Mouse (Mus musculus) layer of hippocampus, adult 18-20 months (tissue): ENCODE measurements around the gene Asna1. TPM values are rescaled to one million over a fixed set of nuclear protein-coding genes. Genes with fewer than 3 reads are reported as not detected.

Experiments
- DNase-seq, 2 experiments: peaks; one replicate each; pipeline ENCODE4 v3.0.0; 2022; ENCODE audit warnings: low spot score in 2 of 2
- long read RNA-seq: library from polyadenylated mRNA; stranded (forward); transcript quantifications from one replicate; pipeline ENCODE4 v2.0.0, GENCODE M21; 2021
- total RNA-seq, 2 experiments: library from RNA; stranded (reverse); gene quantifications; 2 replicates each; pipeline ENCODE4 v1.2.3; 2021

Gene Asna1
- total RNA-seq = 100 to 1,000 TPM; 122 to 125 TPM
- long read RNA-seq, transcript Asna1-201 (7 exons, 1,256 nt) = major isoform, 56 of 71 reads
- long read RNA-seq, partial matches to known transcripts = 3 of 71 reads
- long read RNA-seq, other reads (novel, unspliced or antisense) = 12 of 71 reads

GRCm38 (mm10) chr8:85025098-85025932 is at the start of gene Asna1:
Gene Asna1, minus strand, starts transcription at chr8:85025281.
- peak; percentile 80 to 93 for DNase-seq

DNA sequence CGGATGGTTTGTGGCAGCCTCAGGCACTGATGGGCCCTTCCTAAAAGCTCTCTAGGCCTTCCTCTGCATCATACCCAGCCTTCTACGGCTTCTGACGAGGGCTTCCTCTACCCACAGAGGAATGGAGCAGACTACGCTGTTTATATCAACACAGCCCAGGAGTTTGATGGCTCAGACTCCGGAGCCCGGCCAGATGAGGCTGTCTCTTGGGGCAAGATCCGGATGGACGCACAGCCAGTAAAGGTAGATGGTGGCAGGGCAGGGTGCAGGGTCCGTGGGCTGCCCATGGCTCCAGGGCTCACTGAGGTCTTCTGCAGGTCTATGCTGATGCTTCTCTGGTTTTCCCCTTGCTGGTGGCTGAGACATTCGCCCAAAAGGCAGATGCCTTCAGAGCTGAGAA is 49.5 kb upstream of the Asna1 start:
- DNase-seq = no peak

DNA sequence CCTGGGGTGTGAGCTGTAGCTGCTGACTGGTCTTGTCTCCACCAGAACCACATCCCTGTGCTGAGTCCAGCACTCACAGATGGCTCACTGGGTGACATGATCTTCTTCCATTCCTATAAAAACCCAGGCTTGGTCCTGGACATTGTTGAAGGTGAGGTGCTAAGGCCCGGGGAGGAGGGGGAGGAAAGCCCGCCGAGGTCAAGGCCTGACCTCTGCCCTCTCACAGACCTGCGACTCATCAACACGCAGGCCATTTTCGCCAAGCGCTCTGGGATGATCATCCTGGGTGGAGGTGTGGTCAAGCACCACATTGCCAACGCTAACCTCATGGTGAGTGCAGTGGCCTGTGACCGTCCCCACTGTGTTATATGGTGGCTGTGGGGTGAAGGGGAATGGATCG is 49.1 kb upstream of the Asna1 start:
- DNase-seq = no peak

DNA sequence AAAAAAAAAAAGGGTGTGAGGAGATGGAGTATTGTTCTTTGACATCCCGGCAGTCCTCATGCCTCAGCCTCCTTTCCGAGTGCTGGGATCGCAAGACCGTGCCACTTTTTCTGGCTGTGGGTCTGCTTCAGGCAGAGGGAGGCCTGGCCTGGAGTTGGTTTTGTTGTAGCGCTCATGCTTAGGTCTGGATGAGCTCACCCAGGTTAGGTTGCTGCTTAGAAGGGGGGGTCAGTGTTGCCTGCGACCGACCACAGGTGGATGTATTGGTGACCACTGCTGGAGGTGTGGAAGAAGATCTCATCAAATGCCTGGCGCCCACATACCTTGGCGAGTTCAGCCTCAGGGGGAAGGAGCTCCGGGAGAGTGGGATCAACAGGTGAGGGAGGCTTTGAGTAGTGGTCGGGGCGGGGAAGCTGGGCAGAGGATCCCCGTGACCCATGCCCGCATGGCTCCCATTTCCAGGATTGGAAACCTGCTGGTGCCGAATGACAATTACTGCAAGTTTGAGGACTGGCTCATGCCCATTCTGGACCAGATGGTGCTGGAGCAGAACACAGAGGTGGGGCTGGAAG is 48.0 kb upstream of the Asna1 start:
- no peak for DNase-seq

- DNase-seq = no peak
Measured at GRCm38 (mm10) chr8:85072364-85072929, 47.4 kb upstream of the Asna1 start.

- peak; percentile 86 to 96 for DNase-seq
Measured at GRCm38 (mm10) chr8:85071514-85072281, 46.6 kb upstream of the Asna1 start, which contains the start of gene Dhps. Gene Dhps, plus strand, starts transcription at chr8:85071757.

GRCm38 (mm10) chr8:85071041-85071440 is 46.0 kb upstream of the Asna1 start:
- DNase-seq = no peak

GRCm38 (mm10) chr8:85067982-85068381 is 42.9 kb upstream of the Asna1 start, which contains the start of gene Gm5741:
Gene Gm5741, minus strand, starts transcription at chr8:85067982.
- DNase-seq = no peak

DNA sequence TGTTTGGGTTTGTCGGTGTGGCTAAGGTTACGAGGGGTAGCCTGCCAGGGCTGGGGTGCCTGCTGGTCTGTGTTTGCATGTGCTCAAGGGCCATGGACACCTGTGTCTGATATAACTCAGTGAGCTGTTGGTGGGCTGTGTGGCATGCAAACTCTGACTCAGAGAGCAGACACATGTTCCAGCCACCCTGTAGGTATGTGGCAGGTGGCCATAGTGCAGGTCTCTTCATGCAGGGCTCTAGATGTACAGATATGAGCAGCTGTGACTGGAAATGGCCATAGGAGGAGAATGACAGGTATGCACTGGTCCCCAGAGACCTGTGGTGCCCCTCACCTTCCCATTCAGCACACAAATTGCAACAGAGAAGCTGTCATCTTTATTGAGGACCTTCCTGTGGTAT is 42.1 kb upstream of the Asna1 start:
- DNase-seq = no peak

GRCm38 (mm10) chr8:85065213-85065612 is 40.1 kb upstream of the Asna1 start:
- DNase-seq = no peak

DNA sequence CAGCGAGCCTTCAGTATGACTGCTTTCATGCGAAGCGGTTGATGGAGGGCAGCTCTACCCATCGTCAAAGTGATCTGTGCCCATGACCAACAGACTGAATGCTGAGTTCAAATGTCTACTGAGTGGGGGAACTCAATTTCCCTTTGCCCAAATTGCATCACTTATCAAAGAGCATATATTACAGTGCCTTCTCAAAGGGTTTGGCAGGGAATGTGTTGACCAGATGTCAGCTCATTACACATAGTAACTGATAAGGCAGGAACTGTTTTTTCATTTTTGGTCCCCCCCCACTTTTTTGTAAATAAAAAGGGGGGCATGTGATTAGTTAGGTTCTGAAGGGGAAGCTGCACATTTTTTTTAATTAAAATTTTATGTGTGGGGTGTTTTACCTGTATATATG is 37.5 kb upstream of the Asna1 start:
- DNase-seq = no peak

GRCm38 (mm10) chr8:85059879-85060616 is 35.0 kb upstream of the Asna1 start, which contains the start of gene Fbxw9:
Gene Fbxw9, plus strand, starts transcription at chr8:85060055.
- peak; percentile 87 to 97 for DNase-seq

- DNase-seq = no peak
Measured at GRCm38 (mm10) chr8:85057367-85057766, 32.3 kb upstream of the Asna1 start.

GRCm38 (mm10) chr8:85043619-85044018 is 18.5 kb upstream of the Asna1 start:
- no peak for DNase-seq

DNA sequence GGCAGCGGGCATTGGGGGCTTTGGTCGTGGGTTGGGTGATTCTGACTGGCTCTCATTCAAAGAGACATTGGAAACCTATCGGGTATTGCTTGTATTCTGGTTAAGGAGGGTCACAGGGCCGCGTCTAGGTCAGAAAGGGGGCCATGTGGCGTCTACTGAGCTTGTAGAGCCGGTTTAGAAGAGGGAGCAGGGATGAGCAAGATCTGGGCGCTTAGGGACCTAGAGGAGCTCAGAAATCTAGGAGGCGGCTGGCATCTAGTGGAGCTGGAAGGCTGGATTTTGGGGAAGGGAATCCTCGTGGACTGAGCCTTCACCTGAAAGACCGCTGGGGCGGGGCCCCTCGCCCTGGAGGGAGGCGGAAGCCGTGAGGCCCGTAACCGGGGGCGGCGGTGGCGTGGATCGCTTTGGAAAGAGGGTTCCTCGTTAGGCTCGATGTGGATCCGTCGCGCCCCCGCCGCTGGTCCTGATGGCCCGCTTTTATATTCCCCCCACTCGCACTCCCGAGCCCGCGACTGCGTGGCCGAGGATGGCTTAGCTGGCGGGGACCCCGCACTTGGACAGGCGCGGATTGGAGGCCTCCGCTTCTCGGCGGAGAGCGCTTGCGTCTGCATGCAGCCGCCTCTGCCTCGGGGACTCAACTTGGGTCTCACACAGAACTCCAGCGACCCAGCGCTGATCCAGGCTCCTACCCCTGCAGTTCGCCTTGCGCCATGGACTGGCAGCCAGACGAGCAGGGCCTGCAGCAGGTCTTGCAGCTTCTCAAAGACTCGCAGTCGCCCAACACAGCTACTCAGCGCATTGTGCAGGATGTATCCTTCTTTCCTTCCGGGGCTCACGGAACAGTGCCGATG is 12.8 kb upstream of the Asna1 start:
- DNase-seq = peak; percentile 51 to 60

GRCm38 (mm10) chr8:85037366-85037680 is 12.2 kb upstream of the Asna1 start:
- DNase-seq = no peak

GRCm38 (mm10) chr8:85036718-85037365 is 11.8 kb upstream of the Asna1 start, which contains the start of gene Tnpo2:
Gene Tnpo2, plus strand, starts transcription at chr8:85036915.
- DNase-seq = peak; percentile 90 to 97

DNA sequence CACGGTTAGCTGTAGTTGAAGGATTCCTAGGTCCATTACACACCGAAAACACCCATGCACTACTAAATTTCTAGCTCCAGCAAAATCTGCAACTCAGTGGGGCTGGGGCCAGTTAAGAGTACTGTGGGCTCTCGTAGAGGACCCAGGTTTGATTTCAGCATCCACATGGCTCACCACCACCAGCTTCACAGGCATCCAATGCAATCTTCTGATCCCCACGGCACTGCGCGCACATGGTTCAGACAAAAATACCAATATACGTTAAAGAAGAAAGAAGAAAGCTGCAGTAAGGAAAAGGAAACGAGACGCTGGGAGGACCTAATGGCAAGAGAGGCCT is 11.3 kb upstream of the Asna1 start:
- DNase-seq = no peak

GRCm38 (mm10) chr8:85035728-85036310 is 10.7 kb upstream of the Asna1 start:
- no peak for DNase-seq
